Mouse (Mus musculus): ENCODE results near the gene P4ha2. TPM values are rescaled to one million over a fixed set of nuclear protein-coding genes. Genes with fewer than 3 reads are reported as not detected.

Gene P4ha2
- polyA plus RNA-seq, 1 experiment from 2014 or later: 4.9 TPM

- Histone ChIP-seq H3K4me1 (ENCODE audit: control insufficient read depth, insufficient read depth, low read length) (peaks cover 14% of the 10 kb centered on the region), H3K9me3 (replicated peaks; ENCODE audit: control insufficient read depth, low read length) (no peaks in the 10 kb centered on the region), H3K9ac (ENCODE audit: low read length) (no peak overlapping the region), H3K36me3 (ENCODE audit: control insufficient read depth, insufficient read depth, low read length) (no peaks in the 10 kb centered on the region), H3K4me2 (ENCODE audit: low read length) (no peak overlapping the region), H3K27ac (ENCODE audit: low read depth, low read length) (no peak overlapping the region), H3K27me3 (replicated peaks; ENCODE audit: control insufficient read depth, insufficient read depth, low read length) (no peaks in the 10 kb centered on the region), H3K4me3 (ENCODE audit: low read depth, low read length) (no peak overlapping the region)
- DNase-seq (ENCODE audit: low spot score): no peak
- ATAC-seq: no peak
- WGBS: 70% methylated on average over 3 of the region's 3 CpGs
Observed at GRCm38 (mm10) chr11:54108131-54108530, 8.2 kb downstream of the P4ha2 start.

GRCm38 (mm10) chr11:54108894-54109293 is 9.0 kb downstream of the P4ha2 start:
- Histone ChIP-seq H3K4me3 (ENCODE audit: low read depth, low read length) (no peak overlapping the region), H3K27me3 (replicated peaks; ENCODE audit: control insufficient read depth, insufficient read depth, low read length) (no peaks in the 10 kb centered on the region), H3K27ac (ENCODE audit: low read depth, low read length) (no peak overlapping the region), H3K4me1 (ENCODE audit: control insufficient read depth, insufficient read depth, low read length) (peaks cover 21% of the 10 kb centered on the region), H3K4me2 (ENCODE audit: low read length) (no peak overlapping the region), H3K9ac (ENCODE audit: low read length) (no peak overlapping the region), H3K9me3 (replicated peaks; ENCODE audit: control insufficient read depth, low read length) (no peaks in the 10 kb centered on the region), H3K36me3 (ENCODE audit: control insufficient read depth, insufficient read depth, low read length) (no peaks in the 10 kb centered on the region)
- ATAC-seq: no peak
- DNase-seq (ENCODE audit: low spot score): no peak
- 81% methylated on average over 5 of the region's 5 CpGs for WGBS

DNA sequence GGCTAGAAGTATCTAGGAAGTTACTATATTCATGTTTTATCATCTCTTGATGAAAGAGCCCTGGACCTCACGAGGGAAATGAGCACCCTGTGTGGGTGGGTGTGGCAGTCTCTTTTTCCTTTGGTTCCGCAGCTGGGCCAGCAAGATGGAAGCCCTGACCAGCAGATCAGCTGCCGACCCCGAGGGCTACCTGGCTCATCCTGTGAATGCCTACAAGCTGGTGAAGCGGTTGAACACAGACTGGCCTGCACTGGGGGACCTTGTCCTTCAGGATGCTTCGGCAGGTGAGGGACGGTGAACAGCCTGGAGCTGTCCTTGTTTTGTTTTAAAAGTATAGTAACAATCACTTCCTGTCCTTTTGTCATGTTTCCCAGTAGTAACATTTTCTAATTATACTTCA is 11.4 kb downstream of the P4ha2 start:
- Histone ChIP-seq H3K27ac (ENCODE audit: low read depth, low read length) (no peak overlapping the region), H3K4me3 (ENCODE audit: low read depth, low read length) (no peak overlapping the region), H3K27me3 (replicated peaks; ENCODE audit: control insufficient read depth, insufficient read depth, low read length) (no peaks in the 10 kb centered on the region), H3K9me3 (replicated peaks; ENCODE audit: control insufficient read depth, low read length) (no peaks in the 10 kb centered on the region), H3K4me1 (ENCODE audit: control insufficient read depth, insufficient read depth, low read length) (peaks cover 28% of the 10 kb centered on the region), H3K9ac (ENCODE audit: low read length) (no peak overlapping the region), H3K36me3 (ENCODE audit: control insufficient read depth, insufficient read depth, low read length) (no peaks in the 10 kb centered on the region), H3K4me2 (ENCODE audit: low read length) (no peak overlapping the region)
- DNase-seq (ENCODE audit: low spot score) (no peak), ATAC-seq (no peak)
- 91% methylated on average over 7 of the region's 7 CpGs for WGBS

GRCm38 (mm10) chr11:54111976-54112741 is 12.3 kb downstream of the P4ha2 start:
- no peak overlapping the region; the same call in 1 of the 2 replicates for H3K4me2 ChIP-seq (ENCODE audit: low read length)
- 70% methylated on average over 21 of the region's 21 CpGs for WGBS
- peak overlapping the region; percentile 89 for H3K27ac ChIP-seq (ENCODE audit: low read depth, low read length)
- H3K9ac ChIP-seq (ENCODE audit: low read length): 0 out of 2 replicates have a peak overlapping the region, but pooled peaks have one; percentile 1
- no peaks in the 10 kb centered on the region for H3K27me3 ChIP-seq (replicated peaks; ENCODE audit: control insufficient read depth, insufficient read depth, low read length)
- ATAC-seq (0 out of 2 replicates have a peak, but pooled peaks have one; percentile 30), DNase-seq (ENCODE audit: low spot score) (peak; percentile 71)
- H3K9me3 ChIP-seq (replicated peaks; ENCODE audit: control insufficient read depth, low read length): no peaks in the 10 kb centered on the region
- no peak overlapping the region for H3K4me3 ChIP-seq (ENCODE audit: low read depth, low read length)
- H3K4me1 ChIP-seq (ENCODE audit: control insufficient read depth, insufficient read depth, low read length): peaks cover 28% of the 10 kb centered on the region
- H3K36me3 ChIP-seq (ENCODE audit: control insufficient read depth, insufficient read depth, low read length): no peaks in the 10 kb centered on the region

DNA sequence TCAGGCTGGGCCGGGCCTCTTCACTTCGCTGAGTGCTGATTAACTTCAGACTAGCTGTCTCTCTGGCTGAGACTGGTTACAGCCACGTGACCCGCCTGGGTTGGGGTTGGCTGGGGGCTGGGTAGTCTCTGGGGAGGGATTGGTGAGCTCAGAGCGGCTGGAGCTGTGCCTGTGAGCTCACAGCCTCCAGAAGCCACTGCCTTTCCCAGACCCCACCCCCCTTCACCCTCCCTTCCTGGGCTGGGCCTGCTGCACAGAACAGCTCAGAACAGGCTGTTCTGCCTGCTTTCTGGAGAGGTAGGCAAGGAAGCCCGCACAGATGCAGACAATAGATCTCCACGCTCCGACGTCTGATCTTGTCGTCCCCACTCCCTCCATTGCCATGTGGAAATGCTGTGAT is 13.0 kb downstream of the P4ha2 start:
- Histone ChIP-seq H3K27ac (ENCODE audit: low read depth, low read length) (peak overlapping the region; percentile 89), H3K4me2 (ENCODE audit: low read length) (peak overlapping the region; percentile 41), H3K36me3 (ENCODE audit: control insufficient read depth, insufficient read depth, low read length) (no peaks in the 10 kb centered on the region), H3K4me3 (ENCODE audit: low read depth, low read length) (no peak overlapping the region), H3K9me3 (replicated peaks; ENCODE audit: control insufficient read depth, low read length) (no peaks in the 10 kb centered on the region), H3K9ac (ENCODE audit: low read length) (peak overlapping the region; percentile 29), H3K4me1 (ENCODE audit: control insufficient read depth, insufficient read depth, low read length) (peaks cover 28% of the 10 kb centered on the region), H3K27me3 (replicated peaks; ENCODE audit: control insufficient read depth, insufficient read depth, low read length) (no peaks in the 10 kb centered on the region)
- peak; percentile 95 for DNase-seq (ENCODE audit: low spot score)
- under 1% methylated on average over 10 of the region's 10 CpGs for WGBS
- ATAC-seq: peak; percentile 98

GRCm38 (mm10) chr11:54113352-54113751 is 13.5 kb downstream of the P4ha2 start:
- H3K9me3 ChIP-seq (replicated peaks; ENCODE audit: control insufficient read depth, low read length): no peaks in the 10 kb centered on the region
- H3K27me3 ChIP-seq (replicated peaks; ENCODE audit: control insufficient read depth, insufficient read depth, low read length): no peaks in the 10 kb centered on the region
- H3K4me1 ChIP-seq (ENCODE audit: control insufficient read depth, insufficient read depth, low read length): peaks cover 28% of the 10 kb centered on the region
- WGBS: 15% methylated on average over 4 of the region's 4 CpGs
- H3K36me3 ChIP-seq (ENCODE audit: control insufficient read depth, insufficient read depth, low read length): no peaks in the 10 kb centered on the region
- no peak overlapping the region for H3K4me3 ChIP-seq (ENCODE audit: low read depth, low read length)
- DNase-seq (ENCODE audit: low spot score) (peak; percentile 76), ATAC-seq (peak; percentile 40)
- peak overlapping the region; percentile 89 for H3K27ac ChIP-seq (ENCODE audit: low read depth, low read length)
- peak overlapping the region; percentile 41 for H3K4me2 ChIP-seq (ENCODE audit: low read length)
- H3K9ac ChIP-seq (ENCODE audit: low read length): peak overlapping the region; percentile 29

DNA sequence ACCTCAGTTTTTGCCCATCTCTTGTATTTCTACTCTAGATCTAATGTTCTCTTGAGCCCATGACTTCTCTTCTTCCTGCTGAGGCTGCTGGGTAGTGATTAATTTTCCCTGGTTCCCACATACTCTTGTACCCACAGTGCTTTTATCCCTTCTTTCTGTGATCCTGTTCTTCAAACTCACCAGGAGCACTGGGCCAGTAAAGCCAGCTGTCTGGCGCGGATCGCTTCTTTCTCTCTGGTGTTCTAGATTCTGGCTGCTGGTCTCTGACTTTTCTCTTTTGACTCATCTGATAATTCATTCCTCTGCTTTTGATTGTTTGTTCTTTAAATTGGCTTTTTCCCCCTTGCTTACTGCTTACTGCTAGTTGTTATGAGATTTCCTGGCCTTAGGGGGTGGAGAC is 14.9 kb downstream of the P4ha2 start:
- WGBS: 94% methylated on average over 3 of the region's 3 CpGs
- Histone ChIP-seq H3K9ac (ENCODE audit: low read length) (no peak overlapping the region), H3K4me1 (ENCODE audit: control insufficient read depth, insufficient read depth, low read length) (peaks cover 28% of the 10 kb centered on the region), H3K27ac (ENCODE audit: low read depth, low read length) (no peak overlapping the region), H3K9me3 (replicated peaks; ENCODE audit: control insufficient read depth, low read length) (no peaks in the 10 kb centered on the region), H3K4me2 (ENCODE audit: low read length) (no peak overlapping the region), H3K36me3 (ENCODE audit: control insufficient read depth, insufficient read depth, low read length) (no peaks in the 10 kb centered on the region), H3K4me3 (ENCODE audit: low read depth, low read length) (no peak overlapping the region), H3K27me3 (replicated peaks; ENCODE audit: control insufficient read depth, insufficient read depth, low read length) (no peaks in the 10 kb centered on the region)
- DNase-seq (ENCODE audit: low spot score) (no peak), ATAC-seq (no peak)

GRCm38 (mm10) chr11:54115301-54115700 is 15.4 kb downstream of the P4ha2 start:
- DNase-seq (ENCODE audit: low spot score) (no peak), ATAC-seq (no peak)
- Histone ChIP-seq H3K27me3 (replicated peaks; ENCODE audit: control insufficient read depth, insufficient read depth, low read length) (no peaks in the 10 kb centered on the region), H3K9me3 (replicated peaks; ENCODE audit: control insufficient read depth, low read length) (no peaks in the 10 kb centered on the region), H3K36me3 (ENCODE audit: control insufficient read depth, insufficient read depth, low read length) (no peaks in the 10 kb centered on the region), H3K4me2 (ENCODE audit: low read length) (no peak overlapping the region), H3K4me1 (ENCODE audit: control insufficient read depth, insufficient read depth, low read length) (peaks cover 28% of the 10 kb centered on the region), H3K27ac (ENCODE audit: low read depth, low read length) (no peak overlapping the region), H3K4me3 (ENCODE audit: low read depth, low read length) (no peak overlapping the region), H3K9ac (ENCODE audit: low read length) (no peak overlapping the region)
- WGBS: 89% methylated on average over 8 of the region's 8 CpGs

GRCm38 (mm10) chr11:54115911-54116310 is 16.0 kb downstream of the P4ha2 start:
- ATAC-seq (no peak), DNase-seq (ENCODE audit: low spot score) (no peak)
- no peaks in the 10 kb centered on the region for H3K36me3 ChIP-seq (ENCODE audit: control insufficient read depth, insufficient read depth, low read length)
- H3K27me3 ChIP-seq (replicated peaks; ENCODE audit: control insufficient read depth, insufficient read depth, low read length): no peaks in the 10 kb centered on the region
- H3K4me3 ChIP-seq (ENCODE audit: low read depth, low read length): no peak overlapping the region
- H3K9me3 ChIP-seq (replicated peaks; ENCODE audit: control insufficient read depth, low read length): no peaks in the 10 kb centered on the region
- no peak overlapping the region for H3K9ac ChIP-seq (ENCODE audit: low read length)
- H3K4me1 ChIP-seq (ENCODE audit: control insufficient read depth, insufficient read depth, low read length): peaks cover 28% of the 10 kb centered on the region
- H3K27ac ChIP-seq (ENCODE audit: low read depth, low read length): no peak overlapping the region
- WGBS: 68% methylated on average over 3 of the region's 3 CpGs
- no peak overlapping the region for H3K4me2 ChIP-seq (ENCODE audit: low read length)

Data from forebrain, embryonic 14.5 days (tissue).